Mouse (Mus musculus) lung, postnatal 36 days (tissue): Measurements from ENCODE around the gene Myrip.
A peak's percentile ranks its signal among the peaks of the same experiment; 100 is the strongest.
"Not testable (repeated sequence)": the region's sequence is repeated elsewhere in the genome, so short reads cannot be mapped to it uniquely, and the experiment has no call there.

Experiments
- DNase-seq: peaks from one replicate; pipeline ENCODE4 v3.0.0; 2022; ENCODE audit warnings: mixed read lengths

Myrip gene

GRCm38 (mm10) chr9:120301213-120301612 lies at the start of gene Myrip:
TSS of gene Myrip (plus strand) at chr9:120301513.
- DNase-seq, result not testable (repeated sequence)

GRCm38 (mm10) chr9:120259805-120260204 lies 41.5 kb upstream of the Myrip start:
- peak; percentile 3 for DNase-seq

GRCm38 (mm10) chr9:120263994-120264393 lies 37.3 kb upstream of the Myrip start:
- DNase-seq, result no peak

- peak; percentile 15 for DNase-seq
Observed at GRCm38 (mm10) chr9:120273083-120273482, 28.2 kb upstream of the Myrip start.

GRCm38 (mm10) chr9:120275226-120275625 lies 26.1 kb upstream of the Myrip start:
- DNase-seq, result no peak

GRCm38 (mm10) chr9:120281147-120281546 lies 20.2 kb upstream of the Myrip start:
- DNase-seq, result no peak

- no peak for DNase-seq
Observed at GRCm38 (mm10) chr9:120282461-120283047, 18.8 kb upstream of the Myrip start.

GRCm38 (mm10) chr9:120283556-120283955 lies 17.8 kb upstream of the Myrip start:
- no peak for DNase-seq

- no peak for DNase-seq
Observed at GRCm38 (mm10) chr9:120288011-120288410, 13.3 kb upstream of the Myrip start.

- no peak for DNase-seq
Observed at GRCm38 (mm10) chr9:120290375-120290774, 10.9 kb upstream of the Myrip start.

GRCm38 (mm10) chr9:120292488-120292887 lies 8.8 kb upstream of the Myrip start:
- no peak for DNase-seq

- peak; percentile 42 for DNase-seq
Observed at GRCm38 (mm10) chr9:120295527-120295926, 5.8 kb upstream of the Myrip start.

GRCm38 (mm10) chr9:120296938-120297337 lies 4.4 kb upstream of the Myrip start:
- no peak for DNase-seq

GRCm38 (mm10) chr9:120299429-120299828 lies 1.9 kb upstream of the Myrip start:
- no peak for DNase-seq

GRCm38 (mm10) chr9:120302980-120303452 lies 1.7 kb downstream of the Myrip start:
- DNase-seq, result no peak

GRCm38 (mm10) chr9:120303453-120304299 lies 2.4 kb downstream of the Myrip start:
- DNase-seq, result peak; percentile 51

GRCm38 (mm10) chr9:120304300-120305137 lies 3.2 kb downstream of the Myrip start:
- no peak for DNase-seq

- DNase-seq, result no peak
Observed at GRCm38 (mm10) chr9:120315171-120315570, 13.9 kb downstream of the Myrip start.

GRCm38 (mm10) chr9:120319099-120319498 lies 17.8 kb downstream of the Myrip start:
- no peak for DNase-seq

GRCm38 (mm10) chr9:120320573-120320972 lies 19.3 kb downstream of the Myrip start:
- no peak for DNase-seq

- no peak for DNase-seq
Observed at GRCm38 (mm10) chr9:120322702-120323426, 21.6 kb downstream of the Myrip start.

GRCm38 (mm10) chr9:120331048-120331447 lies 29.7 kb downstream of the Myrip start:
- DNase-seq, result not testable (repeated sequence)
